Mouse (Mus musculus) layer of hippocampus, adult 2 months (tissue): ENCODE measurements around the gene Ppp1r3a. TPM values are rescaled to one million over a fixed set of nuclear protein-coding genes. Genes with fewer than 3 reads are reported as not detected.
"Not testable (repeated sequence)": the region's sequence is repeated elsewhere in the genome, so short reads cannot be mapped to it uniquely, and the experiment has no call there.

Experiments used
- DNase-seq, 2 experiments: peaks; one replicate each; pipeline ENCODE4 v3.0.0; 2022; ENCODE audit warnings: low spot score in 2 of 2
- H3K27ac ChIP-seq: fragments of 200-600 bp; 2 replicates; pipeline ENCODE4 v1.8.1; 2022
- H3K4me3 ChIP-seq: fragments of 200-600 bp; 2 replicates; pipeline ENCODE4 v1.8.1; 2022; ENCODE audit warnings: mild to moderate bottlenecking
- CTCF ChIP-seq: fragments of 200-600 bp; conservative IDR thresholded peaks from 2 replicates; pipeline ENCODE4 v1.8.1; 2022; ENCODE audit warnings: antibody characterized with exemption, mild to moderate bottlenecking, moderate library complexity
- total RNA-seq, 2 experiments: library from RNA; stranded (reverse); gene quantifications; 2 replicates each; pipeline ENCODE4 v1.2.3; 2021

Ppp1r3a gene
- total RNA-seq, 2 experiments from 2014 or later, result not detected

- TF ChIP-seq CTCF, result no peak
- no peak overlapping the region for H3K27ac ChIP-seq
- no peak for DNase-seq
- no peak overlapping the region for H3K4me3 ChIP-seq
These were observed 39.7 kb downstream of the Ppp1r3a start for GRCm38 (mm10) chr6:14715129-14715989.

- Histone ChIP-seq H3K27ac (no peak overlapping the region), H3K4me3 (no peak overlapping the region)
- TF ChIP-seq CTCF, result no peak
- DNase-seq, result no peak
These were observed 42.9 kb downstream of the Ppp1r3a start for GRCm38 (mm10) chr6:14712146-14712545.

GRCm38 (mm10) chr6:14700030-14700429, 55.0 kb downstream of the Ppp1r3a start:
- TF ChIP-seq CTCF, result no peak
- DNase-seq, result no peak
- Histone ChIP-seq H3K4me3 (no peak overlapping the region), H3K27ac (no peak overlapping the region)

GRCm38 (mm10) chr6:14679231-14679887, 75.7 kb downstream of the Ppp1r3a start:
- H3K4me3 ChIP-seq, H3K27ac ChIP-seq: not testable (repeated sequence)
- DNase-seq, result peak; percentile 2 to 14

- H3K27ac ChIP-seq, DNase-seq, H3K4me3 ChIP-seq: not testable (repeated sequence)
These were observed 86.1 kb downstream of the Ppp1r3a start for GRCm38 (mm10) chr6:14668966-14669365.

- not testable (repeated sequence) for H3K4me3 ChIP-seq, DNase-seq, H3K27ac ChIP-seq
These were observed 87.4 kb downstream of the Ppp1r3a start for GRCm38 (mm10) chr6:14667651-14668050.

Other genes with a start within 250 kb of the Ppp1r3a start
- 1 to 10 TPM; 1.8 to 2.1 TPM for gene Foxp2, start 146.1 kb upstream of the Ppp1r3a start, total RNA-seq